In genomic region chr11:52299687-52300086, GRCm38 (mm10) we compare ENCODE assay signal across 17 mouse cellular contexts. TPM values are rescaled to one million over a fixed set of nuclear protein-coding genes. Genes with fewer than 3 reads are reported as not detected.
A peak's percentile ranks its signal among the peaks of the same experiment; 100 is the strongest.
DNase-seq lines count a peak whose midpoint lies in the region; ATAC-seq lines count a peak whose summit lies in the region.
"Had no signal": no experiment of that assay in that cellular context is flagged by ENCODE, and none has a peak within 500 bp of the region (broad histone marks: within the 10 kb centered on the region; RNA-seq: fewer than 3 reads in every experiment).

No protein-coding gene starts in this region.

- no peak overlapping the region for H3K9ac ChIP-seq in heart, embryonic 12.5 days
- no peak overlapping the region for H3K9ac ChIP-seq in intestine, embryonic 16.5 days (ENCODE audit: low read depth, low read length)
- H3K9ac ChIP-seq: forebrain, postnatal 0 days; heart, embryonic 13.5 days; hindbrain, embryonic 14.5 days; limb, embryonic 12.5 days had no signal

- no peak overlapping the region for H3K4me2 ChIP-seq in heart, embryonic 12.5 days
- no peak overlapping the region for H3K4me2 ChIP-seq in intestine, embryonic 16.5 days (ENCODE audit: low read depth, low read length)
- H3K4me2 ChIP-seq: heart, embryonic 13.5 days; hindbrain, embryonic 14.5 days; limb, embryonic 12.5 days had no signal

- no peaks in the 10 kb centered on the region for H3K36me3 ChIP-seq in heart, embryonic 12.5 days
- no peaks in the 10 kb centered on the region for H3K36me3 ChIP-seq in limb, embryonic 10.5 days
- H3K36me3 ChIP-seq in intestine, embryonic 16.5 days (ENCODE audit: control insufficient read depth, insufficient read depth, low read length) = no peaks in the 10 kb centered on the region
- H3K36me3 ChIP-seq: heart, embryonic 13.5 days; limb, embryonic 12.5 days had no signal

- no peaks in the 10 kb centered on the region for H3K27me3 ChIP-seq in heart, embryonic 12.5 days (replicated peaks)
- H3K27me3 ChIP-seq in limb, embryonic 10.5 days (ENCODE audit: low read depth, poor library complexity, severe bottlenecking) = no peaks in the 10 kb centered on the region
- no peaks in the 10 kb centered on the region for H3K27me3 ChIP-seq in intestine, embryonic 16.5 days (replicated peaks; ENCODE audit: control insufficient read depth, insufficient read depth, low read length)
- H3K27me3 ChIP-seq: heart, embryonic 13.5 days; limb, embryonic 12.5 days had no signal

- no peak overlapping the region for H3K27ac ChIP-seq in heart, embryonic 12.5 days (ENCODE audit: poor library complexity, severe bottlenecking)
- no peak overlapping the region for H3K27ac ChIP-seq in limb, embryonic 10.5 days
- no peak overlapping the region for H3K27ac ChIP-seq in intestine, embryonic 16.5 days (ENCODE audit: low read length)
- H3K27ac ChIP-seq: heart, embryonic 13.5 days; hindbrain, embryonic 14.5 days; limb, embryonic 12.5 days; macrophage had no signal

- 0 out of 2 replicates have a peak, but pooled peaks have one; percentile 29 for ATAC-seq in heart, embryonic 12.5 days (ENCODE audit: insufficient number of reproducible peaks, low FRiP score)
- peak; percentile 92 for ATAC-seq in CD4-positive, CD25-positive, alpha-beta regulatory T cell, adult 4 months
- ATAC-seq in megakaryocyte-erythroid progenitor cell, adult 5-6 weeks (replicated peaks; ENCODE audit: low FRiP score, low TSS enrichment, poor library complexity, severe bottlenecking) = no peak
- no peak for ATAC-seq in intestine, embryonic 16.5 days
- ATAC-seq: forebrain, postnatal 0 days had no signal

- H3K4me1 ChIP-seq in heart, embryonic 12.5 days (replicated peaks) = 0 out of 2 replicates have a peak, but pooled peaks cover 6% of the 10 kb centered on the region
- peaks cover 8% of the 10 kb centered on the region; the same call in 1 of the 2 replicates for H3K4me1 ChIP-seq in limb, embryonic 10.5 days
- H3K4me1 ChIP-seq in intestine, embryonic 16.5 days (ENCODE audit: control insufficient read depth, insufficient read depth, low read length) = no peaks in the 10 kb centered on the region
- H3K4me1 ChIP-seq: limb, embryonic 12.5 days had no signal

- H3K9me3 ChIP-seq in heart, embryonic 12.5 days (replicated peaks) = no peaks in the 10 kb centered on the region
- no peaks in the 10 kb centered on the region for H3K9me3 ChIP-seq in limb, embryonic 10.5 days (replicated peaks)
- H3K9me3 ChIP-seq in intestine, embryonic 16.5 days (ENCODE audit: control insufficient read depth, low read length) = no peaks in the 10 kb centered on the region
- H3K9me3 ChIP-seq: heart, embryonic 13.5 days; limb, embryonic 12.5 days had no signal

- H3K4me3 ChIP-seq in heart, embryonic 12.5 days = no peak overlapping the region
- no peak overlapping the region for H3K4me3 ChIP-seq in limb, embryonic 10.5 days
- H3K4me3 ChIP-seq in intestine, embryonic 16.5 days (ENCODE audit: low read length) = no peak overlapping the region
- H3K4me3 ChIP-seq: erythroblast, embryonic 14.5 days; heart, embryonic 13.5 days; limb, embryonic 12.5 days had no signal

- WGBS in heart, embryonic 12.5 days = 43% methylated on average over 7 of the region's 7 CpGs
- WGBS in limb, embryonic 10.5 days = 66% methylated on average over 7 of the region's 7 CpGs
- 65% methylated on average over 7 of the region's 7 CpGs for WGBS in intestine, embryonic 16.5 days

- no peak for DNase-seq in heart, adult 11 months
- peak; percentile 25 for DNase-seq in limb, embryonic 10.5 days (ENCODE audit: low spot score)
- DNase-seq in thymus, postnatal 0 days (ENCODE audit: low spot score) = peak; percentile 81
- DNase-seq in liver = no peak
- DNase-seq: cerebellum, adult 2 months; forebrain, postnatal 0 days; gastrocnemius, postnatal 14 days; kidney, adult 2 months had no signal

RNA-seq across cellular contexts. Expression of gene Tcf7, which starts 16.9 kb away (rescaled TPM):
- 6.3 and 6.5 TPM in 2 replicates for polyA plus RNA-seq in heart, embryonic 12.5 days (2016; fragmentation: Nextera tagmentation; extraction: Ambion mirVana)
- 100 to 1,000 TPM; 246 to 283 TPM for polyA plus RNA-seq in CD4-positive, CD25-positive, alpha-beta regulatory T cell, adult 4 months (2017; shearing (Covaris generic))
- 24.4 and 41.7 TPM in 2 replicates for polyA plus RNA-seq in limb, embryonic 10.5 days (2016; fragmentation: Nextera tagmentation; extraction: Ambion mirVana)
- 1,084 and 1,272 TPM in 2 replicates for polyA plus RNA-seq in thymus, postnatal 0 days (2015; fragmentation: Nextera tagmentation; extraction: Ambion mirVana)
- total RNA-seq in megakaryocyte-erythroid progenitor cell, adult 5-6 weeks (2014; fragmentation: Nextera tagmentation) = 12.1 and 19.1 TPM in 2 replicates
- total RNA-seq in megakaryocyte-erythroid progenitor cell, adult 5-6 weeks (2017) = 3.6 and 10.0 TPM in 2 replicates
- polyA plus RNA-seq in intestine, embryonic 16.5 days (2015; fragmentation: Nextera tagmentation; extraction: Ambion mirVana) = 2.9 and 3.4 TPM in 2 replicates

Comparison
In these comparisons a context has a peak if more than half of its experiments do, and no peak if none do; other contexts are left out.
1. ATAC-seq: peak in heart, embryonic 12.5 days (single experiment) and CD4-positive, CD25-positive, alpha-beta regulatory T cell, adult 4 months (single experiment); none in megakaryocyte-erythroid progenitor cell, adult 5-6 weeks (single experiment) and intestine, embryonic 16.5 days (single experiment).
2. DNase-seq: peak in limb, embryonic 10.5 days (single experiment) and thymus, postnatal 0 days (single experiment); none in heart, adult 11 months (single experiment) and liver (single experiment).